8 mouse cellular contexts compared by ENCODE assay signal in genomic region chr1:156558024-156558930, GRCm38 (mm10). TPM values are rescaled to one million over a fixed set of nuclear protein-coding genes. Genes with fewer than 3 reads are reported as not detected.
A peak's percentile ranks its signal among the peaks of the same experiment; 100 is the strongest.
DNase-seq lines count a peak whose midpoint lies in the region; ATAC-seq and TF ChIP-seq lines count a peak whose summit lies in the region.

Gene Abl2 (plus strand): TSS chr1:156558786.

- 10% methylated on average over 58 of the region's 60 CpGs for WGBS in forebrain, embryonic 11.5 days
- WGBS in heart, embryonic 16.5 days = 9% methylated on average over 56 of the region's 60 CpGs
- WGBS in liver, embryonic 16.5 days (ENCODE audit: insufficient replicate concordance) = 11% methylated on average over 49 of the region's 60 CpGs
- 9% methylated on average over 60 of the region's 60 CpGs for WGBS in neural tube, embryonic 13.5 days

- peak within 1 kb of the TSS; percentile 77 for H3K4me3 ChIP-seq in forebrain, embryonic 11.5 days (ENCODE audit: low read depth, low read length)
- peak within 1 kb of the TSS; percentile 97 for H3K4me3 ChIP-seq in heart, embryonic 16.5 days (ENCODE audit: low read length)
- H3K4me3 ChIP-seq in liver, embryonic 16.5 days (ENCODE audit: low read depth, low read length) = peak within 1 kb of the TSS; percentile 92
- peak within 1 kb of the TSS; percentile 93 for H3K4me3 ChIP-seq in neural tube, embryonic 13.5 days
- H3K4me3 ChIP-seq in testis, adult 2 months (ENCODE audit: control insufficient read depth, low read depth, low read length) = peak within 1 kb of the TSS; percentile 95

- H3K27me3 ChIP-seq in forebrain, embryonic 11.5 days (ENCODE audit: control insufficient read depth, insufficient read depth, low read length) = no peaks in the 10 kb centered on the region
- H3K27me3 ChIP-seq in heart, embryonic 16.5 days (ENCODE audit: control insufficient read depth, insufficient read depth, low read length) = no peaks in the 10 kb centered on the region
- no peaks in the 10 kb centered on the region for H3K27me3 ChIP-seq in liver, embryonic 16.5 days (ENCODE audit: control insufficient read depth, insufficient read depth, low read depth, low read length)
- H3K27me3 ChIP-seq in neural tube, embryonic 13.5 days = no peaks in the 10 kb centered on the region
- no peaks in the 10 kb centered on the region for H3K27me3 ChIP-seq in testis, adult 2 months (ENCODE audit: control insufficient read depth, insufficient read depth, low read length)

- peak; percentile 79 for TF ChIP-seq POLR2A in testis, adult 2 months (IDR thresholded peaks at IDR 0.05; ENCODE audit: control insufficient read depth, low read depth, low read length)

- peak; percentile 79 to 82 for DNase-seq in CD8-positive naive resting alpha-beta T cell, adult 2 months (ENCODE audit: low read depth in 2 of 2, low spot score in 2 of 2)
- DNase-seq in c-Kit-positive CD71-negative TER-119-negative erythroid progenitor cells, embryonic 14.5 days (ENCODE audit: low read depth) = peak; percentile 72
- peak; percentile 93 for DNase-seq in forebrain, embryonic 11.5 days (ENCODE audit: low spot score)
- DNase-seq in kidney, postnatal 4 days = peak; percentile 91 to 96

- H3K27ac ChIP-seq in forebrain, embryonic 11.5 days (ENCODE audit: low read depth, low read length) = peak within 1 kb of the TSS; percentile 90
- H3K27ac ChIP-seq in heart, embryonic 16.5 days (ENCODE audit: low read length) = peak within 1 kb of the TSS; percentile 91
- peak within 1 kb of the TSS; percentile 75 for H3K27ac ChIP-seq in liver, embryonic 16.5 days (ENCODE audit: low read length)
- peak within 1 kb of the TSS; percentile 99 for H3K27ac ChIP-seq in neural tube, embryonic 13.5 days (replicated peaks)
- peak within 1 kb of the TSS; percentile 92 for H3K27ac ChIP-seq in testis, adult 2 months (ENCODE audit: control insufficient read depth, insufficient read depth, low read depth, low read length)

- H3K36me3 ChIP-seq in forebrain, embryonic 11.5 days (ENCODE audit: control insufficient read depth, insufficient read depth, low read length) = no peaks in the 10 kb centered on the region
- H3K36me3 ChIP-seq in heart, embryonic 16.5 days (ENCODE audit: control insufficient read depth, insufficient read depth) = no peaks in the 10 kb centered on the region
- H3K36me3 ChIP-seq in liver, embryonic 16.5 days (ENCODE audit: control insufficient read depth, insufficient read depth) = no peaks in the 10 kb centered on the region
- H3K36me3 ChIP-seq in neural tube, embryonic 13.5 days = no peaks in the 10 kb centered on the region
- H3K36me3 ChIP-seq in testis, adult 2 months (ENCODE audit: control insufficient read depth, insufficient read depth, low read length) = no peaks in the 10 kb centered on the region

- H3K9me3 ChIP-seq in forebrain, embryonic 11.5 days (ENCODE audit: control insufficient read depth, low read length) = no peaks in the 10 kb centered on the region
- no peaks in the 10 kb centered on the region for H3K9me3 ChIP-seq in heart, embryonic 16.5 days (replicated peaks; ENCODE audit: control insufficient read depth, low read length)
- H3K9me3 ChIP-seq in liver, embryonic 16.5 days (replicated peaks; ENCODE audit: control insufficient read depth, low read length) = no peaks in the 10 kb centered on the region
- H3K9me3 ChIP-seq in neural tube, embryonic 13.5 days = no peaks in the 10 kb centered on the region

- peak within 1 kb of the TSS; percentile 95 for H3K9ac ChIP-seq in forebrain, embryonic 11.5 days (ENCODE audit: low read length)
- H3K9ac ChIP-seq in heart, embryonic 16.5 days (ENCODE audit: low read length) = peak within 1 kb of the TSS; percentile 99
- H3K9ac ChIP-seq in liver, embryonic 16.5 days (ENCODE audit: low read depth, low read length) = peak within 1 kb of the TSS; percentile 95
- peak within 1 kb of the TSS; percentile 99 for H3K9ac ChIP-seq in neural tube, embryonic 13.5 days

- peak within 1 kb of the TSS; percentile 56 for H3K4me2 ChIP-seq in forebrain, embryonic 11.5 days (ENCODE audit: low read depth, low read length, severe bottlenecking)
- peak within 1 kb of the TSS; percentile 70 for H3K4me2 ChIP-seq in heart, embryonic 16.5 days (ENCODE audit: low read depth, low read length)
- peak within 1 kb of the TSS; percentile 80 for H3K4me2 ChIP-seq in liver, embryonic 16.5 days (ENCODE audit: low read depth, low read length)
- peak within 1 kb of the TSS; percentile 66 for H3K4me2 ChIP-seq in neural tube, embryonic 13.5 days

- TF ChIP-seq CTCF in testis, adult 2 months (IDR thresholded peaks at IDR 0.05; ENCODE audit: control insufficient read depth, insufficient read depth, insufficient replicate concordance, low read depth, low read length) = no peak

- peak; percentile 97 for ATAC-seq in forebrain, embryonic 11.5 days (replicated peaks; ENCODE audit: low FRiP score)
- peak; percentile 97 for ATAC-seq in heart, embryonic 16.5 days (replicated peaks; ENCODE audit: extremely low read depth, insufficient read depth, low FRiP score)
- ATAC-seq in liver, embryonic 16.5 days (ENCODE audit: low read depth) = peak; percentile 97
- ATAC-seq in neural tube, embryonic 13.5 days (ENCODE audit: low read depth) = peak; percentile 96

- no peaks in the 10 kb centered on the region for H3K4me1 ChIP-seq in forebrain, embryonic 11.5 days (replicated peaks; ENCODE audit: control insufficient read depth, insufficient read depth, low read length)
- H3K4me1 ChIP-seq in heart, embryonic 16.5 days (ENCODE audit: control insufficient read depth, insufficient read depth, low read length) = peaks cover 6% of the 10 kb centered on the region; the same call in 1 of the 2 replicates
- H3K4me1 ChIP-seq in liver, embryonic 16.5 days (ENCODE audit: control insufficient read depth, low read depth, low read length) = peaks cover 11% of the 10 kb centered on the region
- H3K4me1 ChIP-seq in neural tube, embryonic 13.5 days (replicated peaks) = peaks cover 27% of the 10 kb centered on the region
- peaks cover 2% of the 10 kb centered on the region for H3K4me1 ChIP-seq in testis, adult 2 months (ENCODE audit: control insufficient read depth, insufficient read depth, low read length)

RNA-seq across cellular contexts. Expression of gene Abl2, which starts in this region (rescaled TPM):
- polyA plus RNA-seq in forebrain, embryonic 11.5 days (2014; fragmentation: Nextera tagmentation; extraction: Ambion mirVana) = 5.7 TPM in 2 replicates
- 2.7 TPM in 2 replicates for polyA plus RNA-seq in heart, embryonic 16.5 days (2015; fragmentation: Nextera tagmentation; extraction: Ambion mirVana)
- 0.79 and 0.87 TPM in 2 replicates for polyA plus RNA-seq in liver, embryonic 16.5 days (2015; fragmentation: Nextera tagmentation; extraction: Ambion mirVana)
- 5.4 and 6.1 TPM in 2 replicates for polyA plus RNA-seq in neural tube, embryonic 13.5 days (2015; fragmentation: Nextera tagmentation; extraction: Ambion mirVana)
- polyA plus RNA-seq in testis, adult 2 months (2012; rRNA removed) = 5.1 and 5.9 TPM in 2 replicates

Comparison
In these comparisons a context has a peak if more than half of its experiments do, and no peak if none do; other contexts are left out.
1. Peak in every context shown above with its lines: DNase-seq, ATAC-seq, H3K4me3 ChIP-seq and H3K27ac ChIP-seq.
2. Peak in ATAC-seq, H3K4me3 ChIP-seq, H3K27ac ChIP-seq, H3K9ac ChIP-seq and H3K4me2 ChIP-seq in liver, embryonic 16.5 days; RNA of the gene not detected or under 1 TPM.